Mouse (Mus musculus): Measurements from ENCODE around the gene Stx16. TPM values are rescaled to one million over a fixed set of nuclear protein-coding genes. Genes with fewer than 3 reads are reported as not detected.

Stx16 gene
- polyA plus RNA-seq, 1 experiment from 2014 or later, result 12.6 TPM

DNA sequence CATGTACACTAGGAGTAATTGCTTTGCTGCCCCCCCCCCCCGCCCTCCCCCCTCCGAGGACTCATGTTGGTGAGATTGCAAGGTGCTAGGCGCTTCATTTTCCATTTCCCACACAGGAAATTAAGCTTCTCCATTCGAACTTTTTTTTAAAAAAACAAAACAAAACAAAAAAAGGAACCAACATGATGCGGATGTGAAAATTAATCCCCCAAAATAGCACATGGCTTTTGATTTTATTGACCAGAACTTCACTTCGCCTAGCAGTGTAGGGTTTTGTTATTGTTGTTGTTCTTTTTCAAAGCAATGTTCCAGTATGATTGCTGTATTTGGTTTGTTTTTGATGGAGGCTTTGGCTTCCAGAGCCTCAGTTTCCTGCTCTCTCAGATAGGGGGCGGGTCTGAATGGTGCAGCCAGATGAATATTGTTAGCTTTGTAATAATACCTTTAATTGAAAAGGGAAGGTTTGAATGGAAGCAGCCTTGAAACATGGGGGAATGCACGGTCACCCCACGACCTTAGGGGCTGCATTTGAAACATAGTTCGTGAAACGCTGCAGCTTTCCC, 1.7 kb downstream of the Stx16 start:
- no peaks in the 10 kb centered on the region for H3K9me3 ChIP-seq
- peak overlapping the region; percentile 75 for H3K4me3 ChIP-seq
- peak overlapping the region; percentile 20; the same call in 1 of the 2 replicates for H3K9ac ChIP-seq
- peak overlapping the region; percentile 61 for H3K4me2 ChIP-seq
- H3K4me1 ChIP-seq, result peaks cover 56% of the 10 kb centered on the region
- peak overlapping the region; percentile 99 for H3K27ac ChIP-seq
- no peaks in the 10 kb centered on the region for H3K36me3 ChIP-seq
- H3K27me3 ChIP-seq, result no peaks in the 10 kb centered on the region
- ATAC-seq (ENCODE audit: insufficient number of reproducible peaks, low FRiP score, low TSS enrichment, low read depth), result no peak
- 11% methylated on average over 11 of the region's 11 CpGs for WGBS

- Histone ChIP-seq H3K9ac (no peak overlapping the region), H3K9me3 (no peaks in the 10 kb centered on the region), H3K27me3 (no peaks in the 10 kb centered on the region), H3K4me3 (no peak overlapping the region), H3K4me2 (0 out of 2 replicates have a peak overlapping the region, but pooled peaks have one; percentile 7), H3K27ac (peak overlapping the region; percentile 76), H3K36me3 (peaks cover 4% of the 10 kb centered on the region; the same call in 1 of the 2 replicates), H3K4me1 (peaks cover 47% of the 10 kb centered on the region)
- no peak for ATAC-seq (ENCODE audit: insufficient number of reproducible peaks, low FRiP score, low TSS enrichment, low read depth)
- 72% methylated on average over 5 of the region's 5 CpGs for WGBS
Observed at GRCm38 (mm10) chr2:174081833-174082232, 5.7 kb downstream of the Stx16 start.

DNA sequence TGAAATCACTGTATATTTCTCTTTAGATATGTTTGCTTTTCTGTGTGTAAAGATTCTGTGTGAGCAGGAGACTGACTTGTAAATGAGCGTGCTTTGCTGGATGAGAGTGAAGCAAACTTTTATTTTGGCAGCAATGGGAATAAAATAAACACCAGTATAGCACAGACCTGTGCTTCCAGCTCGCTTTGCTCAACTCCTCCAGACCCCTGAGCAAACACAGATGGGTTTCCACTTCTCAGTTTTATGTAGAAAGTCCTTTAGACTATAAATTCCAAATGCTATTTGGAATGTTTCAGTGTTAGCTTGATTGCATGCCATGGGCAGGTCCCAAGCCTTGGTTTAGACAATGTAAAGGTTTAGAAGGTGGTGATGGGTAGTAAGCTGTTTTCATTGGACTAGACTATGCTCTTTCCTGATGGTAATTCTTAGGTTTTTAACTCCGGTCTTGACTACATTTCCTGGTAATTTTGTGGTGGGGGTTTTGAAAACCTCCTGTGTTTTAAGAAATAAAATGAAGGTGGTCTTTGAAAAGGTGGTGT, 6.3 kb downstream of the Stx16 start:
- no peak overlapping the region for H3K9ac ChIP-seq
- H3K27ac ChIP-seq, result peak overlapping the region; percentile 76
- ATAC-seq (ENCODE audit: insufficient number of reproducible peaks, low FRiP score, low TSS enrichment, low read depth), result peak; percentile 83
- no peak overlapping the region for H3K4me3 ChIP-seq
- no peaks in the 10 kb centered on the region for H3K27me3 ChIP-seq
- H3K4me2 ChIP-seq, result 0 out of 2 replicates have a peak overlapping the region, but pooled peaks have one; percentile 7
- H3K4me1 ChIP-seq, result peaks cover 42% of the 10 kb centered on the region
- peaks cover 4% of the 10 kb centered on the region; the same call in 1 of the 2 replicates for H3K36me3 ChIP-seq
- 37% methylated on average over 3 of the region's 3 CpGs for WGBS
- H3K9me3 ChIP-seq, result no peaks in the 10 kb centered on the region

- Histone ChIP-seq H3K27ac (no peak overlapping the region), H3K4me3 (no peak overlapping the region), H3K9ac (no peak overlapping the region), H3K27me3 (no peaks in the 10 kb centered on the region), H3K4me2 (no peak overlapping the region), H3K36me3 (peaks cover 56% of the 10 kb centered on the region), H3K9me3 (no peaks in the 10 kb centered on the region), H3K4me1 (no peaks in the 10 kb centered on the region)
- WGBS, result 94% methylated on average over 3 of the region's 3 CpGs
- ATAC-seq (ENCODE audit: insufficient number of reproducible peaks, low FRiP score, low TSS enrichment, low read depth), result no peak
Observed at GRCm38 (mm10) chr2:174095086-174095485, 19.0 kb downstream of the Stx16 start.

GRCm38 (mm10) chr2:174102399-174102798, 26.3 kb downstream of the Stx16 start:
- no peaks in the 10 kb centered on the region for H3K27me3 ChIP-seq
- no peaks in the 10 kb centered on the region for H3K9me3 ChIP-seq
- 35% methylated on average over 7 of the region's 7 CpGs for whole genome bisulfite sequencing
- peaks cover 3% of the 10 kb centered on the region; the same call in 1 of the 2 replicates for H3K4me1 ChIP-seq
- no peak overlapping the region for H3K9ac ChIP-seq
- H3K36me3 ChIP-seq, result 0 out of 2 replicates have a peak, but pooled peaks cover 2% of the 10 kb centered on the region
- H3K4me3 ChIP-seq, result no peak overlapping the region
- H3K27ac ChIP-seq, result peak overlapping the region; percentile 57; the same call in 1 of the 2 replicates
- H3K4me2 ChIP-seq, result no peak overlapping the region
- no peak for ATAC-seq (ENCODE audit: insufficient number of reproducible peaks, low FRiP score, low TSS enrichment, low read depth)

GRCm38 (mm10) chr2:174103527-174103926, 27.4 kb downstream of the Stx16 start:
- ATAC-seq (ENCODE audit: insufficient number of reproducible peaks, low FRiP score, low TSS enrichment, low read depth), result no peak
- Histone ChIP-seq H3K9ac (no peak overlapping the region), H3K9me3 (no peaks in the 10 kb centered on the region), H3K36me3 (no peaks in the 10 kb centered on the region), H3K27me3 (no peaks in the 10 kb centered on the region), H3K27ac (no peak overlapping the region), H3K4me2 (no peak overlapping the region), H3K4me1 (peaks cover 3% of the 10 kb centered on the region; the same call in 1 of the 2 replicates), H3K4me3 (no peak overlapping the region)
- WGBS, result 76% methylated on average over 4 of the region's 4 CpGs

DNA sequence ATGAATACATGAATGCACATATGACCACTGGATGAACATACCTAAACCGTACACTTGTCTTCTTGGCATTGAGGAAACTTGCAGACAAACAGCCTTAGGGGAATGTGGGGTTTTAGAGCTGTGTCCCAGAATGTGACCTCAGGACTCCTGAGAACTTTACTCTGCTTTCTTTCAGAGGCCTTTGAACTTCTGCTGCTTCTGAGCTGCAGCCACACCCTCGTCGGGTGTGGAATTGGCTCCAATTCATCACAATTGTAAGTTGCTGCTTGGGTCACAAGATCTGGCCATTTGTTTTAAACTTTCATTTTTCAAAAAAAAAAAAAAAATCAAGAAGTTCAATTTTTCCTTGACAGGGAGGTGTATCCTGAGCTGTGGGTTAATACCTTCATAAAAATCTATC, 31.3 kb downstream of the Stx16 start:
- no peak overlapping the region for H3K4me2 ChIP-seq
- H3K27ac ChIP-seq, result no peak overlapping the region
- 59% methylated on average over 3 of the region's 3 CpGs for WGBS
- H3K4me1 ChIP-seq, result peaks cover 25% of the 10 kb centered on the region
- peaks cover under 1% of the 10 kb centered on the region; the same call in 1 of the 2 replicates for H3K36me3 ChIP-seq
- no peaks in the 10 kb centered on the region for H3K27me3 ChIP-seq
- H3K4me3 ChIP-seq, result no peak overlapping the region
- no peaks in the 10 kb centered on the region for H3K9me3 ChIP-seq
- no peak overlapping the region for H3K9ac ChIP-seq
- ATAC-seq (ENCODE audit: insufficient number of reproducible peaks, low FRiP score, low TSS enrichment, low read depth), result no peak

DNA sequence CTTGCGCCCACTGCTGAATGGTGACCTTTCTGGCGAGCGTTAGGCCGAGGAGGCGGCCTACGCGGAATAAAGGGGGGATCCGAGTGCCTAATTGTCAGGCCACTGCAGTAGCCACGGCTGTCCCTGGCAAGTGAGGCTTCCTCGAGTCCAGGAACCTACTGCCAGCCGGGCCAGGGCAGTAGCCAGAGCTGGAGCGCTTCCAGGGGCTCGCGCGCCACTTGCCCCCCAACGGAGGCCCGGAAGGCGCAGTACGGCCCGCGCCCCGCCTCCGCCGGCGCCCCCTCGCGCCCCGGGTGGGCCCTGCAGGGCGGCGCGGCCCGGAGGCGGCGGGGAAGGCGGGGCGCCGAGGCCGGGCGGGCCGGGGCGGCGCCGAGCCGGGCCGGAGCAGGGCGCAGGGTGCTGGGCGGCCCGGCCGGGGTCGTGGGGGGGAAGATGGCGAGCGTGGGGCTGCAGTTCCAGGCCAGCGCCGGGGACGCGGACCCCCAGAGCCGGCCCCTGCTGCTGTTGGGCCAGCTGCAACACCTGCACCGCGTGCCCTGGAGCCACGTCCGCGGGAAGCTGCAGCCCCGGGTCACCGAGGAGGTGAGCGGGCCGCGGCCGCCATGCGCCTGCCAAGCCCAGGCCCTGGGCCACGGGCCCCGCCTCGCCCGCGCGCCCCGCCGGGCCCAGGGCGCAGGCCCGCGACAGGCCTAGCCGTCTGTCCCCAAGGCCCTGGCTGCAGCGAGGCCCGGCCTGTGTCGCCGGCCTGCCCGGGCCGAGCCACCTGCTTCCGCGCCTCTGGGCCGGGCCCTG, 34.1 kb downstream of the Stx16 start, which contains the start of gene Npepl1:
Gene Npepl1 (plus strand): TSS at position 359 of the 792 bp plus-strand sequence.
- 3% methylated on average over 77 of the region's 90 CpGs for WGBS
- Histone ChIP-seq H3K36me3 (peaks cover 17% of the 10 kb centered on the region), H3K4me2 (peak within 1 kb of the TSS; percentile 87), H3K27me3 (no peaks in the 10 kb centered on the region), H3K27ac (peak within 1 kb of the TSS; percentile 84), H3K9ac (peak within 1 kb of the TSS; percentile 80), H3K9me3 (no peaks in the 10 kb centered on the region), H3K4me3 (peak within 1 kb of the TSS; percentile 59), H3K4me1 (peaks cover 31% of the 10 kb centered on the region)
- peak; percentile 74 for ATAC-seq (ENCODE audit: insufficient number of reproducible peaks, low FRiP score, low TSS enrichment, low read depth)

GRCm38 (mm10) chr2:174110783-174111549, 34.9 kb downstream of the Stx16 start:
- Histone ChIP-seq H3K27me3 (no peaks in the 10 kb centered on the region), H3K36me3 (peaks cover 25% of the 10 kb centered on the region), H3K9ac (peak overlapping the region; percentile 80), H3K4me1 (peaks cover 31% of the 10 kb centered on the region), H3K4me2 (peak overlapping the region; percentile 87), H3K4me3 (peak overlapping the region; percentile 59), H3K27ac (peak overlapping the region; percentile 84), H3K9me3 (no peaks in the 10 kb centered on the region)
- whole genome bisulfite sequencing, result 42% methylated on average over 33 of the region's 33 CpGs
- ATAC-seq (ENCODE audit: insufficient number of reproducible peaks, low FRiP score, low TSS enrichment, low read depth), result peak; percentile 50; the same call in 1 of the 2 replicates

- H3K36me3 ChIP-seq, result peaks cover 37% of the 10 kb centered on the region
- WGBS, result 78% methylated on average over 18 of the region's 18 CpGs
Observed at GRCm38 (mm10) chr2:174112931-174113330, 36.8 kb downstream of the Stx16 start.

GRCm38 (mm10) chr2:174114148-174114864, 38.2 kb downstream of the Stx16 start:
- Histone ChIP-seq H3K27ac (no peak overlapping the region), H3K4me1 (peaks cover 31% of the 10 kb centered on the region), H3K27me3 (no peaks in the 10 kb centered on the region), H3K4me2 (no peak overlapping the region), H3K9ac (no peak overlapping the region), H3K4me3 (no peak overlapping the region), H3K36me3 (peaks cover 47% of the 10 kb centered on the region), H3K9me3 (no peaks in the 10 kb centered on the region)
- ATAC-seq (ENCODE audit: insufficient number of reproducible peaks, low FRiP score, low TSS enrichment, low read depth), result no peak
- WGBS, result 79% methylated on average over 12 of the region's 12 CpGs

More at GRCm38 (mm10) chr2:174112931-174113330, 36.8 kb downstream of the Stx16 start:
- Histone ChIP-seq H3K9me3 (no peaks in the 10 kb centered on the region), H3K4me3 (no peak overlapping the region), H3K9ac (no peak overlapping the region), H3K27ac (peak overlapping the region; percentile 27; the same call in 1 of the 2 replicates), H3K4me2 (no peak overlapping the region), H3K27me3 (no peaks in the 10 kb centered on the region), H3K4me1 (peaks cover 31% of the 10 kb centered on the region)
- ATAC-seq (ENCODE audit: insufficient number of reproducible peaks, low FRiP score, low TSS enrichment, low read depth), result no peak

Data from limb, embryonic 15.5 days (tissue).